Mouse (Mus musculus) heart, embryonic 14.5 days (tissue): ENCODE data around the gene Mycl. TPM values are rescaled to one million over a fixed set of nuclear protein-coding genes. Genes with fewer than 3 reads are reported as not detected.

Experiments
- ATAC-seq: fragments of 200-750 bp; cut with Nextera tagmentation; 2 replicates; pipeline ENCODE4 v1.8.0; 2017; ENCODE audit warnings: low read depth, moderate TSS enrichment; ENCODE audit not compliant: insufficient number of reproducible peaks, insufficient read depth, low FRiP score
- H3K27ac ChIP-seq, 2 experiments: fragments of 200-500 bp in 1 of 2; fragments of 300-500 bp in 1 of 2; sonication (generic) in 1 of 2; replicated peaks in 1 of 2; 2 replicates each; pipeline ENCODE4 v1.5.1; 2012 to 2014; ENCODE audit warnings: low read depth in 2 of 2, low read length in 2 of 2, control low read depth in 1 of 2, mild to moderate bottlenecking in 1 of 2, mixed read lengths in 1 of 2; ENCODE audit not compliant: control insufficient read depth in 1 of 2, insufficient read depth in 1 of 2
- H3K27me3 ChIP-seq: fragments of 300-500 bp; sonication (generic); 2 replicates; pipeline ENCODE4 v1.6.1; 2014; ENCODE audit warnings: mild to moderate bottlenecking, low read length, control low read depth; ENCODE audit not compliant: control insufficient read depth, insufficient read depth
- H3K36me3 ChIP-seq: fragments of 300-500 bp; sonication (generic); 2 replicates; pipeline ENCODE4 v1.6.1; 2014; ENCODE audit warnings: mild to moderate bottlenecking, control low read depth, low read length, mixed read lengths; ENCODE audit not compliant: control insufficient read depth, insufficient read depth
- H3K4me1 ChIP-seq, 2 experiments: fragments of 200-500 bp in 1 of 2; fragments of 300-500 bp in 1 of 2; sonication (generic) in 1 of 2; 2 replicates each; pipeline ENCODE4 v1.6.1; 2012 to 2014; ENCODE audit warnings: low read length in 2 of 2, control low read depth in 1 of 2, mixed read lengths in 1 of 2; ENCODE audit not compliant: control insufficient read depth in 2 of 2, insufficient read depth in 2 of 2
- H3K4me2 ChIP-seq: fragments of 300-500 bp; sonication (generic); 2 replicates; pipeline ENCODE4 v1.6.1; 2014; ENCODE audit warnings: mild to moderate bottlenecking, low read length
- H3K4me3 ChIP-seq, 2 experiments: fragments of 200-500 bp in 1 of 2; fragments of 300-500 bp in 1 of 2; sonication (generic) in 1 of 2; 2 replicates each; pipeline ENCODE4 v1.5.1; 2012 to 2014; ENCODE audit warnings: low read length in 2 of 2, mild to moderate bottlenecking in 2 of 2, control low read depth in 1 of 2, low read depth in 1 of 2, moderate library complexity in 1 of 2; ENCODE audit not compliant: control insufficient read depth in 1 of 2, insufficient read depth in 1 of 2
- H3K9ac ChIP-seq: fragments of 300-500 bp; sonication (generic); 2 replicates; pipeline ENCODE4 v1.6.1; 2014; ENCODE audit warnings: mild to moderate bottlenecking, low read length
- H3K9me3 ChIP-seq: fragments of 300-500 bp; sonication (generic); 2 replicates; pipeline ENCODE4 v1.6.1; 2016; ENCODE audit warnings: low read length, control low read depth; ENCODE audit not compliant: control insufficient read depth
- WGBS: fragments of 180-500 bp; shearing (Covaris S2); extraction: QIAGEN DNeasy Blood & Tissue Kit; methylation state at CpG from one replicate; pipeline ENCODE4 v1.1.7; 2014; 5-methylcytosine and 5-hydroxymethylcytosine counted together
- polyA plus RNA-seq: library from polyadenylated mRNA; unstranded; fragments of >200 nt; fragmentation: Nextera tagmentation; extraction: Ambion mirVana; gene quantifications from 2 replicates; pipeline ENCODE4 v1.2.1, GENCODE M21; 2014

The Mycl gene
- polyA plus RNA-seq, 1 experiment from 2014 or later = 0.63 TPM

DNA sequence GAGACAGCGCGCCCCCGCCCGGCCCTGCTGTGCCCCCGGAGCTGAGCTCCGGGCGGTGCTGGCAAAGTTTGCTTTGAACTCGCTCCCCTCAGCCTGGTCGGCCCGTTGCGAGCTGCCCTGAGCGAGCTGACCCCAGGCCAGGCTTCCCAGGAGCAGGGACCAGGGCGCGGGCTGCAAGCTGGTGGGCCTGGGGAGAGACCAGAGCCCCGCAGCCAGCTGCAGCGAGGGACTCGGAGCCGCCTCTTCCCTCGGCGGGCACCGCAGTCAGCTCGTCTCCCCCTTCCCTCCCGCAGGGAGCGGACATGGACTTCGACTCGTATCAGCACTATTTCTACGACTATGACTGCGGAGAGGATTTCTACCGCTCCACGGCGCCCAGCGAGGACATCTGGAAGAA is 767 bp downstream of the Mycl start:
- peak overlapping the region; percentile 59 to 62 for H3K4me3 ChIP-seq
- no peaks in the 10 kb centered on the region for H3K36me3 ChIP-seq
- under 1% methylated on average over 30 of the region's 32 CpGs for WGBS
- H3K9me3 ChIP-seq = no peaks in the 10 kb centered on the region
- peak overlapping the region; percentile 56 for H3K9ac ChIP-seq
- H3K27ac ChIP-seq = no peak overlapping the region
- H3K4me1 ChIP-seq = peaks cover 0 to 5% of the 10 kb centered on the region in 2 experiments; a peak in 1 of 4 replicates
- H3K27me3 ChIP-seq = peaks cover 49% of the 10 kb centered on the region
- H3K4me2 ChIP-seq = peak overlapping the region; percentile 96
- no peak for ATAC-seq

GRCm38 (mm10) chr4:122996618-122997381 is 1.3 kb downstream of the Mycl start:
- H3K27ac ChIP-seq = no peak overlapping the region
- H3K4me1 ChIP-seq = peaks cover 0 to 5% of the 10 kb centered on the region in 2 experiments; a peak in 1 of 4 replicates
- H3K4me3 ChIP-seq = peak overlapping the region; percentile 59 to 62
- H3K9ac ChIP-seq = peak overlapping the region; percentile 56
- ATAC-seq = no peak
- H3K36me3 ChIP-seq = no peaks in the 10 kb centered on the region
- no peaks in the 10 kb centered on the region for H3K9me3 ChIP-seq
- H3K4me2 ChIP-seq = peak overlapping the region; percentile 96
- peaks cover 55% of the 10 kb centered on the region for H3K27me3 ChIP-seq
- 1% methylated on average over 47 of the region's 47 CpGs for WGBS

- no peaks in the 10 kb centered on the region for H3K36me3 ChIP-seq
- peaks cover 0 to 5% of the 10 kb centered on the region in 2 experiments; a peak in 1 of 4 replicates for H3K4me1 ChIP-seq
- no peak overlapping the region for H3K4me3 ChIP-seq
- H3K4me2 ChIP-seq = no peak overlapping the region
- H3K27ac ChIP-seq = no peak overlapping the region
- ATAC-seq = no peak
- 23% methylated on average over 12 of the region's 12 CpGs for WGBS
- H3K9ac ChIP-seq = no peak overlapping the region
- H3K27me3 ChIP-seq = peaks cover 66% of the 10 kb centered on the region
- H3K9me3 ChIP-seq = no peaks in the 10 kb centered on the region
These were observed 3.2 kb downstream of the Mycl start for GRCm38 (mm10) chr4:122998537-122999262.

DNA sequence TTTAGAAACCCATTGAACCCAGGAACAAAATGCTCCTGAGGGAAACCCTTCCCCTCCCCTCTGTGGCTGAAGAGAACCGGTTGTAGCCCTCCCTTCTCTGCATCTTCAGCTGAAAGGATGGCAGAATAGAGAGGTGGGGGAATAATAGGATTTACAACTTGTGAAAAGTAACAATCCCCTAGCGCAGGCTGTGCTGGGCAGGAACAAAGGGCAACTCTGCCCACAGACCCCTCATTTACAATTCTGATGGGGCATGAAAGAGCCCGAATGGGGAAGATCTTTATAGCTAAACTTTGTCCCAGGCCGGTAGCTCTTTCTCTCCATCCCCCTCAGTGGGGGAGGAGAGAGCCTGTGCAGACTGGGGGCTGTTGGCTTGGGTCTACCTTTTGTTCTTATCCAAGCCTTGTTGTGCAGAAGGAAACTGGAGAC is 3.8 kb downstream of the Mycl start:
- Histone ChIP-seq H3K4me3 (no peak overlapping the region), H3K27ac (no peak overlapping the region), H3K4me2 (no peak overlapping the region), H3K9ac (no peak overlapping the region), H3K4me1 (peaks cover 0 to 5% of the 10 kb centered on the region in 2 experiments; a peak in 1 of 4 replicates), H3K36me3 (no peaks in the 10 kb centered on the region), H3K9me3 (no peaks in the 10 kb centered on the region), H3K27me3 (peaks cover 65% of the 10 kb centered on the region)
- ATAC-seq = no peak
- 40% methylated on average over 4 of the region's 4 CpGs for WGBS

DNA sequence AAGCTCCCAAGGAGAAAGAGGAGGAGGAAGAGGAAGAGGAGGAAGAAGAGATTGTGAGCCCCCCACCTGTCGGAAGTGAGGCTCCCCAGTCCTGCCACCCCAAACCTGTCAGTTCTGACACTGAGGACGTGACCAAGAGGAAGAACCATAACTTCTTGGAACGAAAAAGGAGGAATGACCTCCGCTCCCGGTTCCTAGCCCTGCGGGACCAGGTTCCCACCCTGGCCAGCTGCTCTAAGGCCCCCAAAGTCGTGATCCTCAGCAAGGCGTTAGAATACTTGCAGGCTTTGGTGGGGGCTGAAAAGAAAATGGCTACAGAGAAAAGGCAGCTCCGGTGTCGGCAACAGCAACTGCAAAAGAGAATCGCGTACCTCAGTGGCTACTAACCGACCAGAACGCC is 4.7 kb downstream of the Mycl start:
- Histone ChIP-seq H3K9ac (no peak overlapping the region), H3K36me3 (no peaks in the 10 kb centered on the region), H3K27me3 (peaks cover 62% of the 10 kb centered on the region), H3K27ac (no peak overlapping the region), H3K4me2 (no peak overlapping the region), H3K4me3 (no peak overlapping the region), H3K4me1 (peaks cover 3 to 10% of the 10 kb centered on the region in 2 experiments; a peak in 3 of 4 replicates), H3K9me3 (no peaks in the 10 kb centered on the region)
- 71% methylated on average over 14 of the region's 14 CpGs for WGBS
- no peak for ATAC-seq

- 41% methylated on average over 17 of the region's 17 CpGs for WGBS
- no peak overlapping the region for H3K27ac ChIP-seq
- H3K4me2 ChIP-seq = no peak overlapping the region
- no peaks in the 10 kb centered on the region for H3K9me3 ChIP-seq
- ATAC-seq = no peak
- peaks cover 7 to 16% of the 10 kb centered on the region in 2 experiments; a peak in 3 of 4 replicates for H3K4me1 ChIP-seq
- H3K27me3 ChIP-seq = peaks cover 63% of the 10 kb centered on the region
- no peaks in the 10 kb centered on the region for H3K36me3 ChIP-seq
- H3K4me3 ChIP-seq = no peak overlapping the region
- H3K9ac ChIP-seq = no peak overlapping the region
These were observed 5.3 kb downstream of the Mycl start for GRCm38 (mm10) chr4:123000617-123001342.
